Mouse (Mus musculus): Measurements from ENCODE around the gene Abca4.

The Abca4 gene

DNA sequence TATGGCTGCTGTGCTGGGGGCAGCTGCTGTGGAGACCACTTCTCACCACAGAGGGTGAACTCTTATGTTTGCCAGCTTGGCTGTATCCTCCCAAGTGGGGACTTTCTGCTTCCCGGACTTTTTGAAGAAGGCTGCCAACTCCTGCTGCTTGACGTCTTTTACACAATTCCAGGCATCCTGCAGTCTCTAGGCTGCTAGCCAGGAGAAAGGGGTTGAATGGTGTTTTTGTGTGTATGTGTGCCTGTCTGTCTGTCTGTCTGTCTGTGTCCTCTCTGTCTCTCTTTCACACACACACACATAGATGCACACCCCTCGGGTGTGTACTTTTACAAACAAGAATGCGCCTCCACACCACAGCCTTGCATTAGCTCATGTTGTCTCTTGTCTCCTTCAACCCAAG, 108.2 kb downstream of the Abca4 start:
- in situ Hi-C loops (cut with MboI; ENCODE audit: unreplicated experiment in 2 of 2) = no loop called here

DNA sequence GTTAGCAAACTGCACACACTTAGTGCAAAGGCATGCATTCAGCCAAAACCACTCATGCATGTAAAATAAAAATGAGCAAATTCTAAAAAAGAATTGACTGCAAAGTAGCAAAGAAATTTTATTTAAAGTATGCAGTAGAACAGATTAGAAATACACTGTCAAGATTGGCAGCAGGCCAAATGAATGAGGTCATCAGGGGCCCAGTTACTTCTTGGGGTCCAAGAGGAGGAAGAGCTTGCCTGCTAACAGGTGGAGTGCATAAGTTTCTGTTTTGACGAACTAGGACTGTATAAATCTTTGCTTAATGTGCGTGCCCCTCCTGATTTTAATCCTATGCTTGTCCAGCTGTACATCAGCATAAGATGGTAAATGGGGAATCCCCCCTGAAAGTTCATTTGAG, 109.8 kb downstream of the Abca4 start:
- in situ Hi-C loops (cut with MboI; ENCODE audit: unreplicated experiment in 2 of 2) = no loop called here

DNA sequence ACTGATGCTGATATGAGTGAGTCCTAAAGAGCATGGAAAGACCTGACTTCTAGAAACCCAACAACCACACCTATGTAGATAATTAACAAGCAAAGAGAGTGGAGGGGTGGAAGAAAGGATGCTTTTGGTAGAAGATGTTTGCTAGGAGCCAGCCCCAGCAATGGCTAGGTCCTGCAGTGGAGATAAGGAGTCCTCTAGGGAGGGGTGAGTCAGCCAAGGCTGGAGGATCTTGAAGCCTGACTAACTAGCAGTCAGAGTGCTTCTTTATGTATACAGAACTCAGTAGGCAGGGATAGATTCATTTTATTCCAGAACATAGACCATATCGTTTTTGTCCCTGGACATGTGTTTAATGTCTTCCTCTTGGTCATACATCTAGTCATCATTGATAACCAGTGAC, 115.2 kb downstream of the Abca4 start:
- in situ Hi-C loops (cut with MboI; ENCODE audit: unreplicated experiment in 2 of 2) = no loop called here

DNA sequence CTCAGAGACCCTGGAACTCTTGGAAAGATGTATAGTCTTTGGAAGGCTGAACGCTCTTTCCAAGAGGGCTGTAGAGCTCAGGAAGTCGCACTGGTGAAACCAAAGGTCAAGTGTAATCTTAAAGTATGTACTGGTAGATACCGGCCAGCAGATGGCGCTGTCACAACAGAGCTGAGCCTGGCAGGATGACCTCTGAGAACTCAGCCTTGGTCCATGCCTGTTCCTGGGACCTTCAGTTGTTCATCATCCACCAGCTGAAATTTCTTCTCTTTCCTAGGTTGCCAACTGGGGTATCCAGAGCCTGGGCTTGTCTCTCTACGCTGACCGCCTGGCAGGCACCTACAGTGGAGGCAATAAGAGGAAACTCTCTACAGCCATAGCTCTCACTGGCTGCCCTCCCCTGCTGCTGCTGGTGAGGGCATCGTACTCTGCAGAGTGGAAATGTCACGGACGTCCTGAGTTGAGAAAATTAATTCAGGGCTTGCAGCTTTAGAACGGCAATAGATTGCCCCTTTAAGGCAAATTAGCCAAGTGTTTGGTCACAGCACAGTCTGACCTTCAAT, 125.5 kb downstream of the Abca4 start:
- in situ Hi-C loops (cut with MboI; ENCODE audit: unreplicated experiment in 2 of 2) = no loop called here

DNA sequence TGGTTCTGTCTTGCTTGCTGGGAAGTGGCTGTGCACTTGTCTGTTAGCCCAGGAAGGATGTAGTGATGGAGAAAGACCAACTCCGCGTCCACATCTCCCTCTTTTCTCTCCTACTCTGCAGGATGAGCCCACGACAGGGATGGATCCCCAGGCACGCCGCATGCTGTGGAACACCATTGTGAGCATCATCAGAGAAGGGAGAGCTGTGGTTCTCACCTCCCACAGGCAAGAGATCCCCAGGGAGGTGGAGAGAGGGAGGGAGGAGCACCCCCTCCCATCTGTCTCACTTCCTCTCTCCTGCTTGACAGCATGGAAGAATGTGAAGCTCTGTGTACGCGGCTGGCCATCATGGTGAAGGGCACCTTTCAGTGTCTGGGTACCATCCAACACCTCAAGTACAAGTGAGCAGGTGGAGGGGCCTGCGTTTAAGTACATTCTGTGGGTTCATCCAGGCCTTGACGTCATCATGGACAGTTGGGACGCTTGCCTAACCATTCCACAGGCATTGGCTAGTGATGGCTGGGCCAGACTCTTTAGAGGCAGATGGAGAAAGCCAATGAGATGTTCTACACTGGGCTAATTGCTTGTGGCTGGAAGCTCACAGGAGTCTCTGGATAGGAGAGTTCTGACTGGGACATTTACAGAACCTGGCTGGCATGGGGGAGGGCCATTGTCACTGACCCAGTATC, 126.5 kb downstream of the Abca4 start:
- in situ Hi-C loops (cut with MboI; ENCODE audit: unreplicated experiment in 2 of 2) = no loop called here

DNA sequence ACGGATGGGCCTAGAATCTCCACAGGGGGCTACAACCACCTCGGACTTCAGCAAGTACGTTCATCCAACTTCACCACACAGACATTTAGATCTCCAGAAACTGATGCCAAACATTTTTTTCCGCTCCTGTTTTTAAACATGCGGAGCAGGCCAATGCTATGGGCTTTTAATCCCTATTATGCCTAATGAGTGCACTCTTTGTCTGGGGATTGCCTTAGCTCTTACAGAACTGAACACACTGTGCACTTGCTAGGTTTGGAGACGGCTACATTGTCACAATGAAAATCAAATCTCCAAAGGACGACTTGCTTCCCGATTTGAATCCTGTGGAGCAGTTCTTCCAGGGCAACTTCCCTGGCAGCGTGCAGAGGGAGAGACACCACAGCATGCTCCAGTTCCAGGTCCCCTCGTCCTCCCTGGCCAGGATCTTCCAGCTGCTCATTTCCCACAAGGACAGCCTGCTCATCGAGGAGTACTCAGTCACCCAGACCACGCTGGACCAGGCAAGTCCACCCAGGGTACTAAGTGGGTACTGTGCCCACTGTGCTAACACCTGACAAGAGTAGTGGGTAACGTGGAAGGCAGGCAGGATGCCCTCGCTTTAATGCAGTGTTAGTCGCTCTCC, 129.4 kb downstream of the Abca4 start:
- in situ Hi-C loops (cut with MboI; ENCODE audit: unreplicated experiment in 2 of 2) = no loop called here

DNA sequence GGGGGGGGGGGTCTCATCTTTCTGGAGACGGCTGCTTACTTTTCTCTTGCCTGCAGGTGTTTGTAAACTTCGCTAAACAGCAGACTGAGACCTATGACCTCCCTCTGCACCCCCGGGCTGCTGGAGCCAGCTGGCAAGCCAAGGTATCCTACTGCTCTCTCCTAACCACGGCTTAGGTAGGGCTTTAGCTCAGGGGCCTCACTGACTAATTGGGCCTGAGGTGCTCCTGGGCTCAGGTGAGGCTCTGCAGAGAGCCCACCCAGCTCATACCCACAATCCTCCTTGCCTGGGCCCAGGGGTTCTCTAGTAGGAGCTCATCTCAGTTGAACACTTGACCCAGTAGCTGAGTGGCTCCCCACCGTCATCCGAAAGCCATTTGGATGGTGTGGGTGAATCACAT, 131.8 kb downstream of the Abca4 start:
- in situ Hi-C loops (cut with MboI; ENCODE audit: unreplicated experiment in 2 of 2) = no loop called here

DNA sequence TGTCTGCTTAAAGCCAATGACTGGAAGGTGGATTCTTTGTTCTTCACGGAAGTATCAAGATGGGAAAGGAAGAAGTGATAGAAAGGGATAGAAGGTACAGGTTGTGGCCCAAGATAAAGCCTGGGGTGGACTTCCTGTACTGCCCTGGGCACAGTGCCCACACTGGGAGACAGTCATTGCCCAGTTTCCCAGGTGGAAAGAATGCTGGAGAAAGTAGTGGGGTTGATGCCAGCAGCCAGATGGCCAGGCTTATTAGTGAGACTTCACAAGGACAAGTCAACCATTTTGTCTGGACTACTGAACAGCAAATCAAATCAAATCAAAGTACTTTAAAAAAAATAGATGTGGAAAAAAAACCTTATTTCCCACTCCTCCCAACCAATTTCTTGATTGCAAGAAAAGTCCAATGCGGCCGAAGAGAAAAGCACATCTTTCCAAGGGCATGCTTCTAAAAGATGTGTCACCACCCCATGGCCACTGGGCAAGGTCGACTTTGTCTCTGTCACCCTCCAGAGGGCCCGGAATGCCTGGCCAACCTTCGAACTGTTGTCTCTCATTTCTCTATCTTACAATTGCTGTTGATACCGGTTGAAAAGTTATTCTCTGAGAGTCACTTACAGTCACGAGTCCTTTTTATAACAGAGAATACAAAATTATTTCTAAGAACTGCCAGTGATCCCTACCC, 132.6 kb downstream of the Abca4 start:
- in situ Hi-C loops (cut with MboI; ENCODE audit: unreplicated experiment in 2 of 2) = no loop called here

DNA sequence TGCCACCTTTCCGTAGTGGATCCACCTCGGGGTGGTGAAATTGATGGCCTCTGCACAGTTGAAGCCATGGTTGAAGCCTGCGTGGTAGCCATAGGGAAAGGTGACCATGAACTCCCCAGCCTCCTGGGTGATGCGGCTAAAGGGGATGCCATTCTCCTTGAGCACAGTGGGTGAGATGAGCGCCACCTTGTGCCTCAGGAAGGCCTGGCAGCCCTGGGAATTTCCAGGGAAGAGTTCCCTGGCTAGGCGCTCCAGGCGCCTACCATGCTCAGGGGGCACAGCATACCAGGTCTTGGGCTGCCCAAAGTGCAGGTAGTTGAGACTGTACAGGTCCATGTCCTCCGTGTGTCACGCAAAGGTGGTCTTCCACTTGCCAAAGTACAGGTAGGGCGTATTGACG, 139.9 kb downstream of the Abca4 start:
- in situ Hi-C loops (cut with MboI; ENCODE audit: unreplicated experiment in 2 of 2) = loop anchor here in 1 of 2 experiments (10.0 kb wide), 1 partner anchor 291 kb away; no protein-coding TSS in a partner anchor

DNA sequence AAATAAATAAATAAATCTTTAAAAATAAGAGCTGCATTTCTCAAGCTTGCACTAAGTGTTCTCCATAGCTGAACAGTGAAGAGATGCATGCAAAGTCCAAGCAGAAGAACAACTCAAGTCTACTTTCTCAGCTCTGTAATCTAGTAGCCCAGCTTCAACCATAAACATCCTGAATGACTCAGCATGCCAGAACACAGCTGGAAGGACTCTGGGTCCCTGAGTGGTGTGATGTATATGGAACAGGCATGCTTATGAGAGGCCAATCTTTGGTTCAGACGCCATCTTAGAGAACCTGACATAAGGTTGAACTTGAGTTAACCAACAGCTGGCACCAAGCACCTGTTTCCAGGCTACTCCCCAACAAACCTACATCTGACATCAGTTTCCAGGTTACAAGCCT, 142.7 kb downstream of the Abca4 start:
- in situ Hi-C loops (cut with MboI; ENCODE audit: unreplicated experiment in 2 of 2) = loop anchor here in 1 of 2 experiments (10.0 kb wide), 1 partner anchor 288 kb away; no protein-coding TSS in a partner anchor

DNA sequence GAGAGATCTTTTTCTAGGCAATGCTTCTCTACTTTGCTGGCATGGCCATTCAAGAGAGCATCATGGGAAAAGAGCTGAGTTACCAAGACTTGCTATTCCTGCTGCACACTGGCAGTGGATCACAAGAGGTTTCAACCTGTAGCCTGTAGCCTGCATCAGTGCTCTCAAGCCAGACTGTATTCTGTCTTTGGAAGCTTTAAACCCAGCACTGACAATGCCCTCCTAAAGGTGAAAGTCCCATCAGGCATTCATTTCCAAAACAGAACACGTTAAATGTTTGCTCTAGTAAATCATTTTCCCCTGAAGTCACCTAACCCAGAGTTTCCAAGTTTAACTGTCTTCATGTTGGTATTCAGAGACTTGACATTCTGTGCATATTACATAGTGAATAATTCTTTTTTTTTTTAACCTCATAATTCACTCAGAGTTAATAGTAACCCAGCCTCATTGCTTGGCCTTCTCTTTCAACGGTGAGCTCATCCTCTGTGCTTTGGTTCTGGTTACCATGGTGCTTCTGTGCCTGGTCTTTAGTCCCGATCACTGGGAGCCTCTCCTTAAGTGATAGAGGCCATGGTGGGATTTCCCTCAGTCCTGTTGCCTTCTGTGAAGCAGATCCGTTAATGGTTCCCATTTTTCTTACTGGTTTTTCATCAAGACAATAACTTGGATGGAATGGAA, 152.5 kb downstream of the Abca4 start:
- in situ Hi-C loops (cut with MboI; ENCODE audit: unreplicated experiment in 2 of 2) = loop anchor here (10.0 kb wide), 3 partner anchors 418 to 588 kb away; partner anchors contain the start of gene Fnbp1l (in 1 of the 2)

DNA sequence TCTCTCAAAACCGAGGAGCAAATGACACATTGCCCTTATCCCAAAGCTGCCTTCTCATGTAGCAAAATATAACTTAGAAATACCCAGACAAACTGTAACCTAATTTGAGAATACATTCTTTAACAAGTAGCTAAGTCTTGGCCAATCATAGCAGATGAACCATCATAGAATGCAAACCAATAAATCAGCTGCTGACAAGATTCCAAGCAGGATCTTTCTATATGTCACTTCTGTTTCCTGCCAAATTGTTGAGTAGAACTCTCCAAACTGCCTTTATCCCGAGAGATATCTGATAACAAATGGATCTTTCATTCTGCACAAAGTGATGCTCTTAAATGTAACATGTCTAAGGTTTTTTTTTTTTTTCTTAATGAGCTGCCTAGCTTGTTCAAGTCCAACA, 154.3 kb downstream of the Abca4 start:
- in situ Hi-C loops (cut with MboI; ENCODE audit: unreplicated experiment in 2 of 2) = loop anchor here (10.0 kb wide), 3 partner anchors 416 to 586 kb away; partner anchors contain the start of gene Fnbp1l (in 1 of the 2)

DNA sequence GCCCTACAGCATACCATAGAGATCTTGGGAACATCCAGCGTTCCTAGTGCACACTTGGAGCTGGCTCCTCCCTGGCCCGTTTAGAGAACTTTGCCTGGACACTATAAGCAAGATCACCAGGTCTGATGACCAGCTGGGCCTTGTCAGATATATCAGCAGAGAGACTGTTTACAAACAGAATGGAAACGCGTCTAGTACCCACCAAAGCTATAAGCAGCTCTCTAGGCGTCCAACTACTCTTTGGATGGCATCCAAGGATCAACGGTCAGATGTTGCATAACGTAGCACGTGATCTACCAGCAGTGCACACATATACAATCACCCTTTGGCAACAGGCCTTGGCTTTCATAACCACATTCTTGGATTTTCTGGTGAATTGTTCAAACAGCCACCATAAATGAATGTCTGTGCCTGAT, 154.7 kb downstream of the Abca4 start:
- in situ Hi-C loops (cut with MboI; ENCODE audit: unreplicated experiment in 2 of 2) = loop anchor here (10.0 kb wide), 3 partner anchors 416 to 586 kb away; partner anchors contain the start of gene Fnbp1l (in 1 of the 2)

DNA sequence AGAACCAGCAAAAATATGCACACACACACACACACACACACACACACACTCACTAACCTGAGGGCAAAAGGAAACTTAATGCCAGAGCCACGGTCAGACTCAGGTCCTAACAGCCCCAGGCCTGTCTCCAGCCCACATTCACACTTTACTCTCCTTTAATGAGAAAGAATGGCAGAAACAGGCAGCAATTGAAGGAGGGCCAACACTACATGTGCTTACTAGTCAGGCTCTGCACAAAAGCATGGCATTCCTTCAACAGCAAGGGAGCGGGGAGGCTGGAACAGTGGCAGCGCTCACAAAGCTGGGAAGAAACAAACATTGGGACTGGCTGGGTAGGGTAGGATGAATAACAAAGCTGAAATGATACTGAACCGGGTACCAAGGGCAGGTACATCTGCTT, 155.4 kb downstream of the Abca4 start:
- in situ Hi-C loops (cut with MboI; ENCODE audit: unreplicated experiment in 2 of 2) = loop anchor here (10.0 kb wide), 3 partner anchors 415 to 585 kb away; partner anchors contain the start of gene Fnbp1l (in 1 of the 2)

DNA sequence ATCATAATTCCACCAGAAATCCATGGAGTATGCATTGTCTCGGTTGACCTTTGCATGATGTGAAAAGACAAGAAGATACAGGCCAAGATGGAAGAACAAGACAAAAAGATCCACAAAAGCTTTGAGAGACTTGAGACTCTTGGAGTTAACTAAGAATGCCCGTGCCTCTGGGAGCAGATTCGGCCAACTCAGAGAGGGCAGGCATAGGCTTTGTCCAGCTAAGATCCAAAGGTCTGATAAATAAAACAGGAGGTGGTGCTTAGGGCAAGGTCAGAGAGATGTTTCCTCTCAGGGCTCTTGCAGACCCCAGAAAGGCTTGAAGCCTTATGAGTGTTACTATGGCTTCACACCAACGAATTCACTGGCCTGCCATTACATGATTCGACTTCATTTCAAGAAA, 155.8 kb downstream of the Abca4 start:
- in situ Hi-C loops (cut with MboI; ENCODE audit: unreplicated experiment in 2 of 2) = no loop called here

DNA sequence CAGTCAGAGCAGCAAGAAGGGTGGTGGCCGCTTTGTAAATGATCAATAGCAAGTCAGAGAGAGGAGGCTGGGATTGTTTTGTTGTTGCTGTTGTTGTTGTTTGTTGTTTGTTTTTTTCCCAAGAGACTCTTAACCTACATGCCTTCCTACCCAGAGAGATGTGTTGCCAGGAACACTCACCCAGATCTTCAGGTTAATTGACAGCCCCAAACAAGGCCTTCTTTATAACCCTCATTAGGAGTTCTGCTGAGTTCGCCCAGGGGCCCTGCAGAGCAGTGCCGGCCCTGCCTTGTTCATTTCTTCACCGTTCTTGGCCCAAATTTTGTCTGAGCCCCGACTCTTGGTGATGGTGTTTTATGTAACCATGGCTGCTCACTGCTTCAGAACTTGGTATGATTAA, 156.2 kb downstream of the Abca4 start:
- in situ Hi-C loops (cut with MboI; ENCODE audit: unreplicated experiment in 2 of 2) = no loop called here

DNA sequence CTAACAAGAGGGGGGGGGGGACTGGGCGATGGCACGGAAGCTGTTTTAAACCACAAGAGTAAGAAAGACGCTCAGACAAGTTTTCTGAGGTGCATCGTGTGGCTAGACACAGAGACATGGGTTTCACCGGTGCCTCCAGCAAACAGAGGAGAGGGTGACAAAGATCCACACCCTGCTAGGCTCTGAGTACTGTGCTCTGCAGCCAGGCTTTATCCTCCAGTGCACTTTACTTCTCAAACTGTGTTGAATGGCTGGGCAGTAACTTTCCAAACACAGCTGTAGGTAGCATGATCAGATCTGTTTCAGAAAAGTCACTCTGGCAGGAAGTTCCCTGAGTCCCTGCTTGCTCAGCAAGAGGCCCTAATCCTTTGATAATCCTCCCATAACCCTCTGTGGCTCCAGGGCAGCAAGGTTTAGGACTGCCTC, 158.1 kb downstream of the Abca4 start:
- in situ Hi-C loops (cut with MboI; ENCODE audit: unreplicated experiment in 2 of 2) = no loop called here

DNA sequence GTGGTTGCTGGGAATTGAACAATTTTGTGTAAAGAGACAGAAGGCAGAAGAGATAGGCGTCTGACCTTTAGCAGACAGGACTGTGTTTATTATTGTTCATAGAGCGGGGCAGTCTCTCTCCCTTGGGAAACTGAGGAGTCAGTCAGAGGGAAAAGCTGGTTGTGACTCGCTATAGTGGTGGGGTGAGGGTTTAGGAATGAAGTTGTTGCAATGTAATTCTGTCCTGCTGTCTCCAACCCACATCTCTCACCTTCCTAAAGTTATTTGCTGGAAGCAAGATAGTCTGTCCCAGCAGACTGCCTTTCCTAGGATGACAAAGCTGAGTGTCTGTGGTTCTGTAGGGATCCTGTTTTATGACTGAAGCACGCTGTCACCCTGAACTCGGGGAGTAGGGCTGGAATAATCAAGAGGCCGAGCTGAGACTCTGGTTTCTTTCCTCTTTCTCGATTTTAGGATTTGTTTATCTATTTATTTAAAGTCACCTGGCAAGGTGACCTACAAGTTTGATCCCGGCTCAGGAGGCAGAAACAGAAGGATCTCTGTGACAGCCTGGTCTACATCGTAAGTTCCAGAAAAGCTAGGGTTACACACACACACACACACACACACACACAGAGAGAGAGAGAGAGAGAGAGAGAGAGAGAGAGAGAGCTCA, 159.6 kb downstream of the Abca4 start:
- in situ Hi-C loops (cut with MboI; ENCODE audit: unreplicated experiment in 2 of 2) = no loop called here

DNA sequence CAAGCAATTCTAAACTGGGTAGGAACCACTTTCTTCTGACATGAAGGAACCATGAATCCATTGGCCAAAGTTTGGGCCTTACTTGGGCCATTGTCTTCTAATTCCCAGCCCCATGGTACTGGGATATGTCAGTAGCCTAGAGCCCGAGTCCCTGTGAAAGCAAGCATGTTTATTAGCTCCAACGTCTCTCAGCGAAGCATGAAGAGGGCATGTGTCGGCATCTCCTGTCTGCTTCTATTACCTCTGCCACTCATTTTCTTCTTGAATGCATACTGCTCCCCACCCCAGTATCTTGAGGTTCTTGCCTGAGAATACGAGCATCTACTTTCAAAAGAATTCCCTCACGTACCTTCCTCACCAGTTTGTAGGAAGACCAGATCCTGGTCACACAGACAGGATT, 161.5 kb downstream of the Abca4 start:
- in situ Hi-C loops (cut with MboI; ENCODE audit: unreplicated experiment in 2 of 2) = no loop called here
